Mouse (Mus musculus): ENCODE results near the gene Retnla.

DNA sequence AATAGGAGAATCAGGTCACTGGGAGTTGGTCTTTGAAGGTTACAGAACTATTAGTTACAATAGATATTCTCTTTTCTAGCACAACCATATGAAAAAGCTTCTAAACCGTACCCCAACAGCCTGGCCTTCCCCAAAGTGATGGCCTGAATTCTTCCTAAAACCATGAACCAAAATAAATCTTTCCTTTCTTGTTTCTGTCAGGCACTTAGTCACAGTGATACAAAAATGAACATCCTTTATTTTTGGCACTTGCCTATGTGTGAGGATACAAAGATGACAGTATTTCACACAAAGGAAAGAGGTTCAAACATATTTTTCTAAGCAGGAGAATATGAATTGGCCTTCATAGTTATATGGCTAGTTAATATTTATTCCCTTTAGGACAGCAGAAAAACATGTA, 36.9 kb upstream of the Retnla start:
- TF ChIP-seq CTCF (IDR thresholded peaks at IDR 0.05; ENCODE audit: insufficient read depth, low read length) (no peak), POLR2A (IDR thresholded peaks at IDR 0.05; ENCODE audit: borderline replicate concordance, extremely low read depth, low read depth, low read length) (no peak)

Data from lung, adult 2 months (tissue).